Comparison of ENCODE assay signal across 8 mouse cellular contexts in the genomic region with DNA sequence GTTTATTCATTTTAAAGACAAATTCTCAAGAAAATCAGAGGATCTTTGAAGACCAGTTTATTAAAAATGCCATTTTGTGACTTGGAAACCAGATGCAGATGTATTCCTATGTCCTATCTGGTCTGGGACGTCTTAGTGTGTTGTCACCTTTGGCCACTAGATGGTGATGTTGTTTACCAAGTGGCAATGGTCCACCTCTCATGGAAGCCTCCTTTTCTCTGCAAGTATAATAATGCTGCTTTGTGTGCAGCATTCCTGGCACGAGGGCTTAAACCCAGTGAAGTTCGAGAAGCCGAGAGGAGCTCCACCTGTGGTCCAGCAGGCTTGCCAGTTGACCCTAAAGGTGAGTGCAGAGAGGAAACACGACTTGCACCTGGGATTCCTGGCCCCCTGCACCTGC. TPM values are rescaled to one million over a fixed set of nuclear protein-coding genes. Genes with fewer than 3 reads are reported as not detected.
A peak's percentile ranks its signal among the peaks of the same experiment; 100 is the strongest.
DNase-seq lines count a peak whose midpoint lies in the region; ATAC-seq and TF ChIP-seq lines count a peak whose summit lies in the region.

No protein-coding gene starts in this region.

- no peaks in the 10 kb centered on the region for H3K27me3 ChIP-seq in cerebellum, adult 2 months (ENCODE audit: control insufficient read depth, insufficient read depth, low read length)
- no peaks in the 10 kb centered on the region for H3K27me3 ChIP-seq in forebrain, embryonic 16.5 days (replicated peaks; ENCODE audit: control insufficient read depth, insufficient read depth, low read length)
- H3K27me3 ChIP-seq in hindbrain, embryonic 15.5 days: no peaks in the 10 kb centered on the region

- 0 out of 2 replicates have a peak, but pooled peaks cover 7% of the 10 kb centered on the region for H3K4me1 ChIP-seq in cerebellum, adult 2 months (ENCODE audit: control insufficient read depth, insufficient read depth, low read length)
- peaks cover 4% of the 10 kb centered on the region; the same call in 1 of the 2 replicates for H3K4me1 ChIP-seq in forebrain, embryonic 16.5 days (replicated peaks; ENCODE audit: control insufficient read depth, insufficient read depth, low read length)
- H3K4me1 ChIP-seq in hindbrain, embryonic 15.5 days (replicated peaks): peaks cover 13% of the 10 kb centered on the region

- no peaks in the 10 kb centered on the region for H3K9me3 ChIP-seq in forebrain, embryonic 16.5 days (ENCODE audit: control insufficient read depth, low read length)
- H3K9me3 ChIP-seq in hindbrain, embryonic 15.5 days: no peaks in the 10 kb centered on the region

- no peak overlapping the region for H3K9ac ChIP-seq in forebrain, embryonic 16.5 days (replicated peaks; ENCODE audit: low read depth, low read length)
- no peak overlapping the region for H3K9ac ChIP-seq in hindbrain, embryonic 15.5 days

- no peak overlapping the region for H3K4me3 ChIP-seq in cerebellum, adult 2 months (replicated peaks; ENCODE audit: insufficient read depth, low read depth, low read length)
- no peak overlapping the region for H3K4me3 ChIP-seq in forebrain, embryonic 16.5 days (replicated peaks; ENCODE audit: low read length)
- no peak overlapping the region for H3K4me3 ChIP-seq in hindbrain, embryonic 15.5 days

- TF ChIP-seq POLR2A in cerebellum, adult 2 months (IDR thresholded peaks at IDR 0.05; ENCODE audit: borderline replicate concordance, insufficient read depth, low read length): no peak

- TF ChIP-seq CTCF in cerebellum, adult 2 months (IDR thresholded peaks at IDR 0.05; ENCODE audit: borderline replicate concordance, insufficient read depth, low read depth, low read length): peak; percentile 64; the same call in 1 of the 2 replicates

- no peak overlapping the region for H3K27ac ChIP-seq in cerebellum, adult 2 months (ENCODE audit: insufficient read depth, low read length)
- no peak overlapping the region for H3K27ac ChIP-seq in forebrain, embryonic 16.5 days (ENCODE audit: low read length)
- no peak overlapping the region for H3K27ac ChIP-seq in hindbrain, embryonic 15.5 days (replicated peaks)

- peak; percentile 9 for DNase-seq in ovary, postnatal 10 days (ENCODE audit: low spot score)
- no peak for DNase-seq in ovary, adult 18-20 months (ENCODE audit: low spot score)
- DNase-seq in cerebellum, adult 2 months: peak; percentile 55 to 57
- DNase-seq in layer of hippocampus, postnatal 25 days (ENCODE audit: extremely low spot score in 1 of 2, low spot score in 1 of 2): peak; percentile 46 to 64
- DNase-seq in right cerebral cortex, postnatal 36 days (ENCODE audit: low spot score in 2 of 2): peak; percentile 24 to 65

- H3K36me3 ChIP-seq in forebrain, embryonic 16.5 days (ENCODE audit: control insufficient read depth, insufficient read depth): no peaks in the 10 kb centered on the region
- peaks cover 11% of the 10 kb centered on the region; the same call in 1 of the 2 replicates for H3K36me3 ChIP-seq in hindbrain, embryonic 15.5 days

- no peak overlapping the region for H3K4me2 ChIP-seq in forebrain, embryonic 16.5 days (ENCODE audit: low read length)
- H3K4me2 ChIP-seq in hindbrain, embryonic 15.5 days: no peak overlapping the region

- 8% methylated on average over 5 of the region's 5 CpGs for WGBS in cerebellum, adult 2 months
- 4% methylated on average over 5 of the region's 5 CpGs for WGBS in forebrain, embryonic 16.5 days
- WGBS in hindbrain, embryonic 15.5 days: 13% methylated on average over 5 of the region's 5 CpGs

- ATAC-seq in forebrain, embryonic 16.5 days: peak; percentile 84
- ATAC-seq in hindbrain, embryonic 15.5 days (ENCODE audit: low FRiP score, low read depth): peak; percentile 81
- ATAC-seq in megakaryocyte-erythroid progenitor cell, adult 5-6 weeks (replicated peaks; ENCODE audit: low FRiP score, low TSS enrichment, poor library complexity, severe bottlenecking): peak; percentile 89

RNA-seq across cellular contexts. Expression of a gene that starts 3.5 kb away (rescaled TPM):
- polyA plus RNA-seq in cerebellum, adult 2 months (2012; rRNA removed): 0.14 and 0.28 TPM in 2 replicates
- 0.77 and 1.0 TPM in 2 replicates for polyA plus RNA-seq in forebrain, embryonic 16.5 days (2015; fragmentation: Nextera tagmentation; extraction: Ambion mirVana)
- polyA plus RNA-seq in hindbrain, embryonic 15.5 days (2015; fragmentation: Nextera tagmentation; extraction: Ambion mirVana): 0.87 and 1.7 TPM in 2 replicates
- under 1 TPM; 0.27 to 0.33 TPM for total RNA-seq in layer of hippocampus, postnatal 25 days (2021)
- 8.0 TPM in 1 of 2 replicates, not detected in the other for total RNA-seq in megakaryocyte-erythroid progenitor cell, adult 5-6 weeks (2014; fragmentation: Nextera tagmentation)
- 1.3 and 3.7 TPM in 2 replicates for total RNA-seq in megakaryocyte-erythroid progenitor cell, adult 5-6 weeks (2017)

RNA-seq across cellular contexts. Expression of a gene that starts 3.6 kb away (rescaled TPM):
- polyA plus RNA-seq in cerebellum, adult 2 months (2012; rRNA removed): 0.51 and 0.90 TPM in 2 replicates
- not detected in 2 replicates for polyA plus RNA-seq in forebrain, embryonic 16.5 days (2015; fragmentation: Nextera tagmentation; extraction: Ambion mirVana)
- polyA plus RNA-seq in hindbrain, embryonic 15.5 days (2015; fragmentation: Nextera tagmentation; extraction: Ambion mirVana): 0.12 and 0.27 TPM in 2 replicates
- 1 to 10 TPM in 1 of 2 experiments, under 1 TPM in 1; 0.47 to 2.4 TPM for total RNA-seq in layer of hippocampus, postnatal 25 days (2021)
- 0.17 and 0.42 TPM in 2 replicates for total RNA-seq in megakaryocyte-erythroid progenitor cell, adult 5-6 weeks (2014; fragmentation: Nextera tagmentation)
- total RNA-seq in megakaryocyte-erythroid progenitor cell, adult 5-6 weeks (2017): 0.34 TPM in 1 of 2 replicates, not detected in the other

RNA-seq across cellular contexts. Expression of a gene that starts 43.6 kb away (rescaled TPM):
- polyA plus RNA-seq in cerebellum, adult 2 months (2012; rRNA removed): 46.6 and 47.0 TPM in 2 replicates
- polyA plus RNA-seq in forebrain, embryonic 16.5 days (2015; fragmentation: Nextera tagmentation; extraction: Ambion mirVana): 207 and 229 TPM in 2 replicates
- 183 and 189 TPM in 2 replicates for polyA plus RNA-seq in hindbrain, embryonic 15.5 days (2015; fragmentation: Nextera tagmentation; extraction: Ambion mirVana)
- 10 to 100 TPM; 77.1 to 81.2 TPM for total RNA-seq in layer of hippocampus, postnatal 25 days (2021)
- total RNA-seq in megakaryocyte-erythroid progenitor cell, adult 5-6 weeks (2014; fragmentation: Nextera tagmentation): 45.9 and 68.5 TPM in 2 replicates
- 73.7 and 91.7 TPM in 2 replicates for total RNA-seq in megakaryocyte-erythroid progenitor cell, adult 5-6 weeks (2017)
